Mouse (Mus musculus) heart, adult 9 months (tissue): ENCODE measurements around the gene Rabif.

Experiments used
- DNase-seq, 2 experiments: peaks; one replicate each; pipeline ENCODE4 v3.0.0; 2022; ENCODE audit warnings: low spot score in 2 of 2

Gene Rabif

DNA sequence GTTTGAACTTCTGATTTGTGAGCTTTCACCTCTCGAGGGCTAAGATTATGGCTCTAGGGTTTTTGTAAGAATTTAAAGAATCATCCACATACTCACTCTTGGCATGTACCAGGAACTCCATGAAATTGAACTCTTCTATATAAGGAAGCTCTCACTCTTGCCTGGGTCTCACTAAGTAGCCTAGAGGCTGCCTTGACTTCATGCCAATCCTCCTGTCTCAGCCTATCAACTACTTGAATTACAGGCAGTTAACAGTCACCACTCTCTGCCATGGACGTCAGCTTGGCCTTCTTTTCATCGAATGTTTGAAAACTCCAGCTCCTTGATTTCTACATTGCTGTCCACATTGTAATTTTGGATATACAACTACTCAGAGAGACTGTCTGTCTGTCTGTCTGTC lies 57.9 kb downstream of the Rabif start:
- no peak for DNase-seq

DNA sequence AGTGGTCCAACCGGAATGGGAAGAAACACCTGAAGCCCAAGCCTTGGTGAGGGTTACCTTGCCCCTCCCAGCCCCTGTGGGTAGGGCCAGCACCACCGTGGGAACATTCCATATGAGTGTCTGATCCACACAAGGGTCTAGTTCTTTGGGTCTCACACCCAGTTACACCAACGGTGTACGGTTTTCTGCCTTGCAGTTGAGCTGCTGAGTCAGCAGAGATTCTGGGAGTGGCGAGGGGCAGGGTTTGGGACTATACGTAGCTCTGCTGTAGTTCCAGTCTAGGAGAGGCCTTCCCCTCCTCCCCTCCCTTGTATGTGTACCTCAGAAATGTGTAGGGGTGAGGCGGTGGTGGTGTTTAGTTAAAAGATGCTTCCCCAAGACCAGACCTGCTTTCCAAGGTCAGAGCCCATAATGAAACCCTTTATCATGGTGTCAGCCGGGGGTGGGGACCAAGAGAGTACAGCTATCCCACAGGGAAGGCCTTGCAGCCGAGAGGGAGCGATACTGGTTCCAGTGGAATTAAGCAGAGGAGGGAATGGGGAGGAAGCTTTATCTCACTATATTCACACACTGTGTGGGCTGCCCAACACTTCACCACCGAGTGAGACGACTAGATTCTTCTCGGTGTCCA lies 60.9 kb downstream of the Rabif start:
- no peak for DNase-seq

DNA sequence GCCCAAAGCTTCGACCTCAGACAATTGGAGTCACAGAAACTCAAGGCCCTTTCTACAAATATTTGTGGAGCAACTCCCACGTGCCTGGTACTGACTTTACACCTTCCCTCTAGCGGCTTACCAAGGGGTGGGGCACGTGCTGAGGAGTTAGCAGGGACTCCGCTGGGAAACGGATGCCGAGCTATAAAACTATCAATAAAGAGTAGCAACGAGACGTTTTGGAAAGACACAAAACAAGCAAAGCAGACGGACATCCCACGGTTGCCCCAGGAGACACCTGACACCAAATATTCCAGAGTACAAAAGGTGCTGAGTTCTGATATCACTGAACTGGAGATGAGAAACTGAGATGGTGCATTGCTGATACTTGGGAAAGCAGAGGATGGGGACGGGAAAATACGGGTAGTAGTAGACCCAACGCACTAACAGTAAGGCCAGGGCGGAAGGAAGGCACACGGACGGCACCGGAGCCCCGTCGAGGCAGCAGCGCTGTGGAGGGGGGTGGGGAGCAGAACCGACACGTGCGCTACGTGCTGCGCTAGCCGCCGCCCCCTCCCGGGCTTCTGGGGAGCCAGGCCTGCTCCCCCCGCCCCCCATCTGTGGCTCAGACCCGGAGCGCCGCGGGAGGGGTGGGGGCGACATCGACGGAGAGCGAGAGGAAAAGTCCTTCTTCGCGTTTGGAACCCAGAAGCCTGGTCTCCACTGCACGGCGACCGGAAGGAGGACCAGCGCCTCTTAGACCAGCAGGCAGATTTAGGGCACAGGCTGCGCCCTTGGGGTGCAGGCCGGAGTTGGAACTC lies 61.6 kb downstream of the Rabif start:
- peak in 1 of 2 experiments; percentile 10 for DNase-seq

DNA sequence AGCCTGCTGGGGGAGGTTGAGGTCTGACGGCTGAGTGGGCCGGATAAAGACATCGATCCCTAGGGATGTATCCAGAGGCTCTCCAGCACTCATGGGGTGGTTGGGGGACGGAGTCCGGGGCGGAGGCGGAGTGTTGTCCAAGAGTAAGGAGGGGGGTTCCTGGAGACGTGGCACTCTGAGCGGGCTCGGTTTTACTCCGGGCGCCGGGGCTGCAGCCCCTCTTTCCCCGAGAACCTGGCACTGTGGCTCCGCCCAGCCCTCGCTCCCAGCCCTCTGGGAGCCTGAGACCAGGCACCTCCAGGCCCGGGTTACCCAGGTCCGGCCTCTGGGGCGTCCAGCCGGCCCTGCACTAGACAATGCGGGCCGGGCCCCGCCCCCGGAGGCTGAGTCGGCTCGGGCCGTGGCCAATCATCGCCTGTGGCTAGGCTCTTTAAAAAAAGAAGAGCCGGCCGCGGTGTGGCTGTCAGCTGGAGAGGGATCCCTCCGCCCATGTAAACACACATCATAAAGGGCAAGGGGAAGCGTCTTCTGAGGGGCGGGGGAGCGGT lies 62.3 kb downstream of the Rabif start:
- DNase-seq: peak; percentile 96 to 97
